Mouse (Mus musculus) liver, postnatal 0 days (tissue): ENCODE measurements around the gene Socs5.

ENCODE experiments used
- CTCF ChIP-seq: sonication (generic); IDR thresholded peaks from 2 replicates; pipeline ENCODE4 v1.5.1; 2016; ENCODE audit warnings: antibody characterized with exemption, low read depth
- EP300 ChIP-seq: IDR thresholded peaks from 2 replicates; pipeline ENCODE4 v1.6.1; 2016; ENCODE audit warnings: antibody characterized with exemption, low read depth, mild to moderate bottlenecking

GRCm38 (mm10) chr17:87112852-87113592 is 5.5 kb downstream of the Socs5 start:
- no peak for TF ChIP-seq CTCF
- TF ChIP-seq EP300 = no peak
